Mouse (Mus musculus) central nervous system, embryonic 11.5 days (tissue): ENCODE results near the gene Kmt5c. TPM values are rescaled to one million over a fixed set of nuclear protein-coding genes. Genes with fewer than 3 reads are reported as not detected.

Experiments
- polyA plus RNA-seq: library from polyadenylated mRNA; depleted of rRNA; stranded (reverse); fragments of >200 nt; gene quantifications from 2 replicates; pipeline ENCODE4 v1.2.3, GENCODE M21; 2012; rRNA removed

Kmt5c gene
- polyA plus RNA-seq, result 164 and 180 TPM in 2 replicates

GRCm38 (mm10) chr7:4739544-4740275 is at the start of gene Kmt5c:
Gene Kmt5c (plus strand): TSS chr7:4740115.

GRCm38 (mm10) chr7:4690387-4690786 is 49.5 kb upstream of the Kmt5c start, which contains the start of gene Brsk1:
Gene Brsk1 (plus strand): TSS chr7:4690604.

GRCm38 (mm10) chr7:4725169-4725568 is 14.7 kb upstream of the Kmt5c start, which contains the start of gene Tmem150b:
Gene Tmem150b (minus strand): TSS chr7:4725249.

GRCm38 (mm10) chr7:4752821-4753570 is 13.1 kb downstream of the Kmt5c start, which contains the start of gene Cox6b2:
Gene Cox6b2 (minus strand): TSS chr7:4753094.

GRCm38 (mm10) chr7:4771202-4771601 is 31.3 kb downstream of the Kmt5c start, which contains the start of gene Fam71e2:
Gene Fam71e2 (minus strand): TSS chr7:4771302.

GRCm38 (mm10) chr7:4782759-4783158 is 42.8 kb downstream of the Kmt5c start, which contains the start of the genes Il11 and Tmem190:
Gene Il11 (minus strand): TSS chr7:4782859.
Gene Tmem190 (plus strand): TSS chr7:4782937.

GRCm38 (mm10) chr7:4789436-4789935 is 49.6 kb downstream of the Kmt5c start, which contains the start of gene Tmem238:
Gene Tmem238 (minus strand): TSS chr7:4789656.

GRCm38 (mm10) chr7:4792278-4793212 is 52.6 kb downstream of the Kmt5c start, which contains the start of gene Rpl28:
Gene Rpl28 (plus strand): TSS chr7:4792874.

Other genes with a start within 250 kb of the Kmt5c start
- 92.1 and 120 TPM in 2 replicates for gene Ppp1r12c, start 238.4 kb upstream of the Kmt5c start, polyA plus RNA-seq
- 19.4 and 82.3 TPM in 2 replicates for gene Tnnt1, start 223.7 kb upstream of the Kmt5c start, polyA plus RNA-seq
- gene Tnni3, start 215.9 kb upstream of the Kmt5c start, polyA plus RNA-seq, result 28.7 and 43.3 TPM in 2 replicates
- 6.1 and 6.7 TPM in 2 replicates for gene Dnaaf3, start 207.7 kb upstream of the Kmt5c start, polyA plus RNA-seq
- 11.1 and 11.5 TPM in 2 replicates for gene Syt5, start 192.6 kb upstream of the Kmt5c start, polyA plus RNA-seq
- gene Ptprh, start 136.1 kb upstream of the Kmt5c start, polyA plus RNA-seq, result 0.14 and 0.18 TPM in 2 replicates
- gene Tmem86b, start 108.7 kb upstream of the Kmt5c start, polyA plus RNA-seq, result 25.3 and 29.9 TPM in 2 replicates
- 80.4 and 91.8 TPM in 2 replicates for gene Ppp6r1, start 81.1 kb upstream of the Kmt5c start, polyA plus RNA-seq
- 57.7 and 58.5 TPM in 2 replicates for gene Hspbp1, start 55.0 kb upstream of the Kmt5c start, polyA plus RNA-seq
- 43.1 and 53.5 TPM in 2 replicates for gene Brsk1, start 49.5 kb upstream of the Kmt5c start, polyA plus RNA-seq
- 0.12 TPM in 1 of 2 replicates, not detected in the other for gene Tmem150b, start 14.9 kb upstream of the Kmt5c start, polyA plus RNA-seq
- 73.2 and 102 TPM in 2 replicates for gene Cox6b2, start 13.0 kb downstream of the Kmt5c start, polyA plus RNA-seq
- not detected in 2 replicates for gene Fam71e2, start 31.2 kb downstream of the Kmt5c start, polyA plus RNA-seq
- gene Il11, start 42.7 kb downstream of the Kmt5c start, polyA plus RNA-seq, result 0.10 and 0.12 TPM in 2 replicates
- gene Tmem190, start 42.8 kb downstream of the Kmt5c start, polyA plus RNA-seq, result not detected in 2 replicates
- 2.8 and 3.2 TPM in 2 replicates for gene Tmem238, start 49.5 kb downstream of the Kmt5c start, polyA plus RNA-seq
- gene Rpl28, start 52.8 kb downstream of the Kmt5c start, polyA plus RNA-seq, result 672 and 775 TPM in 2 replicates
- gene Ube2s, start 72.5 kb downstream of the Kmt5c start, polyA plus RNA-seq, result 468 and 512 TPM in 2 replicates
- 14.0 and 22.4 TPM in 2 replicates for gene Shisa7, start 104.6 kb downstream of the Kmt5c start, polyA plus RNA-seq
- 2.3 and 2.8 TPM in 2 replicates for gene Isoc2b, start 130.1 kb downstream of the Kmt5c start, polyA plus RNA-seq
- gene Isoc2a, start 137.0 kb downstream of the Kmt5c start, polyA plus RNA-seq, result 9.2 TPM in 2 replicates
- gene Gm36210, start 166.4 kb downstream of the Kmt5c start, polyA plus RNA-seq, result 0.17 and 0.24 TPM in 2 replicates
- gene Zfp628, start 175.1 kb downstream of the Kmt5c start, polyA plus RNA-seq, result 11.2 and 12.9 TPM in 2 replicates
- 7.2 and 22.6 TPM in 2 replicates for gene Nat14, start 181.9 kb downstream of the Kmt5c start, polyA plus RNA-seq
- 5.9 and 6.9 TPM in 2 replicates for gene Ssc5d, start 185.7 kb downstream of the Kmt5c start, polyA plus RNA-seq
- 0.41 and 0.44 TPM in 2 replicates for gene Sbk2, start 224.3 kb downstream of the Kmt5c start, polyA plus RNA-seq
- gene Sbk3, start 231.1 kb downstream of the Kmt5c start, polyA plus RNA-seq, result 0.06 and 0.21 TPM in 2 replicates